Mouse (Mus musculus): ENCODE results near the gene Adra1b.

DNA sequence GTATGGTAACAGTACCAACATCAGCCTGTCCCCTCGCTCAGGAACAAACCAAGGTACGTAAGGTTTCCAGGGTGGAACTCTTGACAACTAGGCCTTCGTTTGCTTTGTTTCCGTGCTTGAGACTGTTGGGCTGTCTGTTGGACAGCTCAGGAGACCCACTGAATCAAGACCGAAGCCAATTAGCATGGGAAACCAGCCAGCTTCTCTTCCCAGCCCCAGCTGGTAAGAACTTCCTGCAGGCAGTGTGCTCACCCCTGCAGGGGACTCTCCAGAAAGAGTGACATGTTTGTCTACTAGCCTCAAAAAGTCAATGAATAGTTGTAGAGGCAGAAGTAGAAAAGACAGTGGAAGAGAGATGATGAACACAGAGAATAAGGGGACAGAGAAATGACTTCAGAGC, 23.8 kb downstream of the Adra1b start:
- TF ChIP-seq POLR2A (IDR thresholded peaks at IDR 0.05; ENCODE audit: control insufficient read depth, extremely low read depth, insufficient read depth, low read length, poor library complexity) (no peak), CTCF (IDR thresholded peaks at IDR 0.05; ENCODE audit: borderline replicate concordance, control insufficient read depth, extremely low read depth, insufficient read depth, low read length, poor library complexity) (no peak)

All from thymus, adult 2 months (tissue).